Mouse (Mus musculus) inflammation-experienced regulatory T-cells, adult 6 months (primary cell): ENCODE measurements around the gene Spats2. TPM values are rescaled to one million over a fixed set of nuclear protein-coding genes. Genes with fewer than 3 reads are reported as not detected.

Experiments used
- polyA plus RNA-seq, 3 experiments: library from polyadenylated mRNA; unstranded; fragments of 100-300 nt; shearing (Covaris generic); gene quantifications; one replicate each; pipeline ENCODE4 v1.2.1; 2017

Spats2 gene
- polyA plus RNA-seq, 3 experiments from 2014 or later, result 0.17 TPM; not detected in 2

Other genes starting within 250 kb of the Spats2 start
- 10 to 100 TPM in 2 of 3 experiments, 1 to 10 TPM in 1; 9.5 to 13.0 (median 10.8) TPM for gene Rhebl1, start 231.4 kb upstream of the Spats2 start, polyA plus RNA-seq
- under 1 TPM in 1 of 3 experiments, not detected in 2; 0.09 TPM for gene Dhh, start 227.4 kb upstream of the Spats2 start, polyA plus RNA-seq
- gene Lmbr1l, start 207.7 kb upstream of the Spats2 start, polyA plus RNA-seq, result 10 to 100 TPM; 17.3 to 46.9 (median 39.3) TPM
- 100 to 1,000 TPM; 459 to 882 (median 544) TPM for gene Tuba1b, start 191.4 kb upstream of the Spats2 start, polyA plus RNA-seq
- not detected for gene Gm49450, start 172.4 kb upstream of the Spats2 start, polyA plus RNA-seq
- 100 to 1,000 TPM; 206 to 351 (median 217) TPM for gene Tuba1a, start 172.2 kb upstream of the Spats2 start, polyA plus RNA-seq
- 100 to 1,000 TPM in 1 of 3 experiments, 10 to 100 TPM in 2; 70.4 to 203 (median 83.7) TPM for gene Tuba1c, start 96.0 kb upstream of the Spats2 start, polyA plus RNA-seq
- gene Prph, start 70.7 kb upstream of the Spats2 start, polyA plus RNA-seq, result not detected
- 1 to 10 TPM in 2 of 3 experiments, under 1 TPM in 1; 0.92 to 9.3 (median 1.1) TPM for gene Troap, start 51.3 kb upstream of the Spats2 start, polyA plus RNA-seq
- not detected for gene C1ql4, start 38.1 kb upstream of the Spats2 start, polyA plus RNA-seq
- not detected for gene Dnajc22, start 32.7 kb upstream of the Spats2 start, polyA plus RNA-seq
- not detected for gene Kcnh3, start 98.9 kb downstream of the Spats2 start, polyA plus RNA-seq
- 10 to 100 TPM; 48.4 to 56.9 (median 49.1) TPM for gene Mcrs1, start 126.0 kb downstream of the Spats2 start, polyA plus RNA-seq
- gene Prpf40b, start 169.2 kb downstream of the Spats2 start, polyA plus RNA-seq, result 10 to 100 TPM in 2 of 3 experiments, 1 to 10 TPM in 1; 1.6 to 14.9 (median 10.3) TPM
- gene Fam186b, start 170.0 kb downstream of the Spats2 start, polyA plus RNA-seq, result under 1 TPM in 2 of 3 experiments, not detected in 1; 0.29 to 0.48 TPM
- 10 to 100 TPM in 1 of 3 experiments, 1 to 10 TPM in 2; 5.5 to 13.4 (median 9.2) TPM for gene Fmnl3, start 244.6 kb downstream of the Spats2 start, polyA plus RNA-seq